Mouse (Mus musculus) retina, postnatal 7 days (tissue): ENCODE data around the gene Icam4.

Experiments
- DNase-seq: peaks from one replicate; pipeline ENCODE4 v3.0.0-alpha.2; 2012; ENCODE audit warnings: low read depth, low spot score

Gene Icam4

GRCm38 (mm10) chr9:21011846-21012312 is 17.3 kb upstream of the Icam4 start:
- DNase-seq = no peak

GRCm38 (mm10) chr9:21012368-21012767 is 16.8 kb upstream of the Icam4 start:
- no peak for DNase-seq

- no peak for DNase-seq
Measured at GRCm38 (mm10) chr9:21014691-21015570, 14.2 kb upstream of the Icam4 start.

GRCm38 (mm10) chr9:21015571-21016130 is 13.5 kb upstream of the Icam4 start, which contains the start of gene Icam1:
TSS of gene Icam1 (plus strand) at chr9:21015985.
- DNase-seq = no peak

GRCm38 (mm10) chr9:21016331-21017176 is 12.6 kb upstream of the Icam4 start:
- DNase-seq = no peak

GRCm38 (mm10) chr9:21017177-21017575 is 12.0 kb upstream of the Icam4 start:
- no peak for DNase-seq

- DNase-seq = no peak
Measured at GRCm38 (mm10) chr9:21018600-21018999, 10.6 kb upstream of the Icam4 start.

GRCm38 (mm10) chr9:21021363-21021762 is 7.8 kb upstream of the Icam4 start:
- DNase-seq = no peak

GRCm38 (mm10) chr9:21022288-21022687 is 6.9 kb upstream of the Icam4 start:
- no peak for DNase-seq

GRCm38 (mm10) chr9:21022726-21023125 is 6.4 kb upstream of the Icam4 start:
- no peak for DNase-seq

- no peak for DNase-seq
Measured at GRCm38 (mm10) chr9:21025258-21025810, 3.8 kb upstream of the Icam4 start.

GRCm38 (mm10) chr9:21026849-21027248 is 2.3 kb upstream of the Icam4 start:
- no peak for DNase-seq

- DNase-seq = no peak
Measured at GRCm38 (mm10) chr9:21027774-21028290, 1.3 kb upstream of the Icam4 start.

GRCm38 (mm10) chr9:21028560-21029110 is 538 bp upstream of the Icam4 start:
- no peak for DNase-seq

GRCm38 (mm10) chr9:21030055-21030600 is 955 bp downstream of the Icam4 start:
- no peak for DNase-seq

GRCm38 (mm10) chr9:21030781-21031250 is 1.6 kb downstream of the Icam4 start:
- DNase-seq = no peak

- no peak for DNase-seq
Measured at GRCm38 (mm10) chr9:21031251-21031895, 2.2 kb downstream of the Icam4 start.

GRCm38 (mm10) chr9:21031896-21032351 is 2.8 kb downstream of the Icam4 start, which contains the start of gene Icam5:
TSS of gene Icam5 (plus strand) at chr9:21032073.
- DNase-seq = no peak

- DNase-seq = no peak
Measured at GRCm38 (mm10) chr9:21032491-21032890, 3.3 kb downstream of the Icam4 start.

- no peak for DNase-seq
Measured at GRCm38 (mm10) chr9:21033136-21033535, 4.0 kb downstream of the Icam4 start.
